Mouse (Mus musculus) bone marrow, adult 2 months (tissue): Measurements from ENCODE around the gene Ndufv1.

Experiments used
- CTCF ChIP-seq: fragments of 200-500 bp; IDR thresholded peaks from 2 replicates; pipeline ENCODE4 v1.5.1; 2011; ENCODE audit warnings: low read length, control low read depth; ENCODE audit not compliant: control insufficient read depth, insufficient read depth
- POLR2A ChIP-seq: fragments of 200-500 bp; IDR thresholded peaks from 2 replicates; pipeline ENCODE4 v1.6.1; 2011; ENCODE audit warnings: low read depth, mild to moderate bottlenecking, control low read depth, low read length, borderline replicate concordance; ENCODE audit not compliant: control insufficient read depth

DNA sequence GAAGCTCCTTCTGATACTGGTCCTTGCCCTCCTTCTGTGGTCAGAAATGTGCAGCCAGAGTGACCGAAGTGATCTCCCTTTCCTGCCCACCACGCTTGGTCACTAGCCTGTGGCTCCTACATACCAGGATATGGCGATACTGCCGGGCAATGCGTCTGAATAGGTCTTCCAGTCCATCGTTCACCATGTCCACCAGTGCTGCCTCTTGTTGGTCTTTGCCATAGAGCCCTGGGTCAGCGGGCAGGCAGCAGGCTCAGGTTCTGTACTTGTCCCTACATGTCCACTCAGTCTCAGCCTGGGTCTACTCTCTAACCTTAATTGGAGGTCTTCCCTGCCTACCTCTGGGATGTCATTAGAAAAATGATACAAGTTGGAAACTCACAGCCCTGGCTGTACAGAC lies 45.4 kb upstream of the Ndufv1 start:
- TF ChIP-seq POLR2A (no peak), CTCF (no peak)
